Mouse (Mus musculus) frontal cortex, postnatal 10 days (tissue): ENCODE results near the gene Csf3.
"Not testable (repeated sequence)": the region's sequence is repeated elsewhere in the genome, so short reads cannot be mapped to it uniquely, and the experiment has no call there.

ENCODE experiments used
- DNase-seq, 2 experiments: peaks; one replicate each; pipeline ENCODE4 v3.0.0; 2022; ENCODE audit warnings: low spot score in 2 of 2, mixed read lengths in 1 of 2

Csf3 gene

GRCm38 (mm10) chr11:98729119-98729588 lies 28.1 kb downstream of the Csf3 start, which contains the start of gene Med24:
TSS of gene Med24 (minus strand) at chr11:98729435.
- DNase-seq = peak; percentile 88 to 89

- DNase-seq = no peak
Measured at GRCm38 (mm10) chr11:98730727-98731126, 29.7 kb downstream of the Csf3 start.

GRCm38 (mm10) chr11:98731134-98731533 lies 30.1 kb downstream of the Csf3 start:
- peak; percentile 54 to 66 for DNase-seq

- no peak for DNase-seq
Measured at GRCm38 (mm10) chr11:98734020-98734419, 33.0 kb downstream of the Csf3 start.

- no peak for DNase-seq
Measured at GRCm38 (mm10) chr11:98735111-98735510, 34.0 kb downstream of the Csf3 start.

- no peak for DNase-seq
Measured at GRCm38 (mm10) chr11:98736176-98736575, 35.1 kb downstream of the Csf3 start.

- not testable (repeated sequence) for DNase-seq
Measured at GRCm38 (mm10) chr11:98737220-98737619, 36.2 kb downstream of the Csf3 start.

- peak; percentile 63 to 83 for DNase-seq
Measured at GRCm38 (mm10) chr11:98738428-98738911, 37.4 kb downstream of the Csf3 start.

GRCm38 (mm10) chr11:98738925-98739324 lies 37.9 kb downstream of the Csf3 start:
- DNase-seq = no peak

GRCm38 (mm10) chr11:98740026-98740392 lies 38.9 kb downstream of the Csf3 start:
- DNase-seq = peak; percentile 38 to 48

GRCm38 (mm10) chr11:98740393-98741050 lies 39.5 kb downstream of the Csf3 start, which contains the start of gene Thra:
TSS of gene Thra (plus strand) at chr11:98740638.
- DNase-seq = peak; percentile 64 to 69

- no peak for DNase-seq
Measured at GRCm38 (mm10) chr11:98741051-98741620, 40.1 kb downstream of the Csf3 start.

GRCm38 (mm10) chr11:98741622-98742396 lies 40.7 kb downstream of the Csf3 start:
- DNase-seq = peak; percentile 54 to 81

GRCm38 (mm10) chr11:98742397-98743291 lies 41.6 kb downstream of the Csf3 start:
- DNase-seq = peak; percentile 48 to 65

- peak; percentile 57 to 60 for DNase-seq
Measured at GRCm38 (mm10) chr11:98743655-98744345, 42.7 kb downstream of the Csf3 start.

GRCm38 (mm10) chr11:98744456-98745019 lies 43.5 kb downstream of the Csf3 start:
- no peak for DNase-seq

- DNase-seq = no peak
Measured at GRCm38 (mm10) chr11:98745932-98746853, 45.1 kb downstream of the Csf3 start.

- peak; percentile 85 to 95 for DNase-seq
Measured at GRCm38 (mm10) chr11:98746855-98747693, 46.0 kb downstream of the Csf3 start.
